Comparison of ENCODE assay signal across 9 mouse cellular contexts in the genomic region with DNA sequence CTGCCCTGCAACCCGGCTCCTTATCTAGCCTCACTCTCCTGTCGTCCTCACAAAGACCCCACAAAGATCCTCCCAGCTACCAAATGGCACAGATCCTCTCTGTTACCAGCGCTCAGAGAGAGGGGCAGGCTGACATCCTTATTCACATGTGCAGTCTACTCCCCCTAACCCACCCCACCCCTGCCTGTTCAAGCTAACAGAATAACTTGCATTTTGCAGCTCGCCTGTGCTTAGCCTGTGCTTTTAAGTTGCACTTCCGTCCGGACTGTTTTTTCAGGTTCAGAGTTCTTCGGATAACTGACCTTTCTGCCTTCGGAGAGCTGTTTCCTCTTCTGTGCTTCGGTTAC. TPM values are rescaled to one million over a fixed set of nuclear protein-coding genes. Genes with fewer than 3 reads are reported as not detected.
DNase-seq lines count a peak whose midpoint lies in the region; ATAC-seq and TF ChIP-seq lines count a peak whose summit lies in the region.
"Had no signal": no experiment of that assay in that cellular context is flagged by ENCODE, and none has a peak within 500 bp of the region (broad histone marks: within the 10 kb centered on the region; RNA-seq: fewer than 3 reads in every experiment).

No protein-coding gene starts in this region.

- H3K4me2 ChIP-seq in kidney, embryonic 15.5 days = peak overlapping the region; percentile 77
- peak overlapping the region; percentile 76 for H3K4me2 ChIP-seq in embryonic facial prominence, embryonic 13.5 days
- H3K4me2 ChIP-seq in hindbrain, postnatal 0 days (ENCODE audit: low read depth, low read length) = peak overlapping the region; percentile 79
- peak overlapping the region; percentile 85 for H3K4me2 ChIP-seq in midbrain, embryonic 15.5 days

- intact Hi-C loops in left cerebral cortex, postnatal 10 days (cut with DNase I) = loop anchor here (5.0 kb wide), 1 partner anchor 277 kb away; no protein-coding TSS in a partner anchor

- peak overlapping the region; percentile 24; the same call in 1 of the 2 replicates for H3K9ac ChIP-seq in kidney, embryonic 15.5 days
- peak overlapping the region; percentile 58 for H3K9ac ChIP-seq in embryonic facial prominence, embryonic 13.5 days
- H3K9ac ChIP-seq in hindbrain, postnatal 0 days (replicated peaks; ENCODE audit: low read length) = no peak overlapping the region; the same call in 1 of the 2 replicates
- H3K9ac ChIP-seq in midbrain, embryonic 15.5 days = peak overlapping the region; percentile 37; the same call in 1 of the 2 replicates

- DNase-seq in kidney, adult 9 months = no peak
- DNase-seq in hindbrain, postnatal 0 days (ENCODE audit: low spot score) = no peak
- DNase-seq in right cerebral cortex, postnatal 4 days = no peak
- DNase-seq in left cerebral cortex, postnatal 10 days (ENCODE audit: extremely low spot score in 1 of 2, low spot score in 2 of 2) = no peak
- DNase-seq in layer of hippocampus, adult 8-10 months (ENCODE audit: low spot score in 2 of 2) = no peak

- H3K27me3 ChIP-seq in kidney, embryonic 15.5 days = peaks cover 7% of the 10 kb centered on the region
- 0 out of 2 replicates have a peak, but pooled peaks cover 4% of the 10 kb centered on the region for H3K27me3 ChIP-seq in embryonic facial prominence, embryonic 13.5 days
- H3K27me3 ChIP-seq in hindbrain, postnatal 0 days (ENCODE audit: insufficient read depth, low read length) = no peaks in the 10 kb centered on the region
- no peaks in the 10 kb centered on the region for H3K27me3 ChIP-seq in midbrain, embryonic 15.5 days (replicated peaks)
- H3K27me3 ChIP-seq: Patski had no signal

- H3K27ac ChIP-seq in kidney, embryonic 15.5 days = 0 out of 2 replicates have a peak overlapping the region, but pooled peaks have one; percentile 28
- H3K27ac ChIP-seq in embryonic facial prominence, embryonic 13.5 days = no peak overlapping the region
- no peak overlapping the region for H3K27ac ChIP-seq in hindbrain, postnatal 0 days
- H3K27ac ChIP-seq in midbrain, embryonic 15.5 days = no peak overlapping the region

- no peaks in the 10 kb centered on the region for H3K36me3 ChIP-seq in kidney, embryonic 15.5 days
- H3K36me3 ChIP-seq in embryonic facial prominence, embryonic 13.5 days = no peaks in the 10 kb centered on the region
- H3K36me3 ChIP-seq in hindbrain, postnatal 0 days (ENCODE audit: insufficient read depth, low read length) = no peaks in the 10 kb centered on the region
- no peaks in the 10 kb centered on the region for H3K36me3 ChIP-seq in midbrain, embryonic 15.5 days (replicated peaks)

- H3K9me3 ChIP-seq in kidney, embryonic 15.5 days (replicated peaks) = no peaks in the 10 kb centered on the region
- H3K9me3 ChIP-seq in embryonic facial prominence, embryonic 13.5 days = no peaks in the 10 kb centered on the region
- H3K9me3 ChIP-seq in hindbrain, postnatal 0 days (ENCODE audit: low read length) = no peaks in the 10 kb centered on the region
- no peaks in the 10 kb centered on the region for H3K9me3 ChIP-seq in midbrain, embryonic 15.5 days

- H3K4me1 ChIP-seq in kidney, embryonic 15.5 days = peaks cover 15% of the 10 kb centered on the region
- H3K4me1 ChIP-seq in embryonic facial prominence, embryonic 13.5 days = 0 out of 2 replicates have a peak, but pooled peaks cover 2% of the 10 kb centered on the region
- H3K4me1 ChIP-seq in hindbrain, postnatal 0 days (ENCODE audit: insufficient read depth, low read length) = no peaks in the 10 kb centered on the region
- H3K4me1 ChIP-seq in midbrain, embryonic 15.5 days = peaks cover 10% of the 10 kb centered on the region

- under 1% methylated on average over 9 of the region's 9 CpGs for WGBS in kidney, embryonic 15.5 days
- WGBS in embryonic facial prominence, embryonic 13.5 days = under 1% methylated on average over 9 of the region's 9 CpGs
- WGBS in hindbrain, postnatal 0 days = under 1% methylated on average over 9 of the region's 9 CpGs
- under 1% methylated on average over 9 of the region's 9 CpGs for WGBS in midbrain, embryonic 15.5 days

- ATAC-seq in kidney, embryonic 15.5 days (replicated peaks; ENCODE audit: low FRiP score) = no peak
- peak; percentile 62 for ATAC-seq in embryonic facial prominence, embryonic 13.5 days (ENCODE audit: insufficient number of reproducible peaks, insufficient read depth, low FRiP score, low TSS enrichment, low read depth)
- ATAC-seq in hindbrain, postnatal 0 days = no peak; the same call in 1 of the 2 replicates
- ATAC-seq in midbrain, embryonic 15.5 days (replicated peaks) = no peak

- H3K4me3 ChIP-seq in kidney, embryonic 15.5 days (replicated peaks) = peak overlapping the region; percentile 50
- peak overlapping the region; percentile 49 for H3K4me3 ChIP-seq in embryonic facial prominence, embryonic 13.5 days
- peak overlapping the region; percentile 42 for H3K4me3 ChIP-seq in hindbrain, postnatal 0 days (ENCODE audit: low read length)
- peak overlapping the region; percentile 52 for H3K4me3 ChIP-seq in midbrain, embryonic 15.5 days

- TF ChIP-seq CTCF in hindbrain, postnatal 0 days (IDR thresholded peaks at IDR 0.05; ENCODE audit: low read depth) = no peak

RNA-seq across cellular contexts. Expression of a gene that starts 0.5 kb away (rescaled TPM):
- polyA plus RNA-seq in kidney, embryonic 15.5 days (2015; fragmentation: Nextera tagmentation; extraction: Ambion mirVana) = 0.94 and 0.97 TPM in 2 replicates
- 0.41 and 1.2 TPM in 2 replicates for polyA plus RNA-seq in embryonic facial prominence, embryonic 13.5 days (2015; fragmentation: Nextera tagmentation; extraction: Ambion mirVana)
- 0.26 and 0.72 TPM in 2 replicates for total RNA-seq in hindbrain, postnatal 0 days (2014; rRNA removed)
- 0.23 and 0.28 TPM in 2 replicates for polyA plus RNA-seq in hindbrain, postnatal 0 days (2015; fragmentation: Nextera tagmentation; extraction: Ambion mirVana)
- polyA plus RNA-seq in midbrain, embryonic 15.5 days (2015; fragmentation: Nextera tagmentation; extraction: Ambion mirVana) = 0.37 and 0.55 TPM in 2 replicates
- under 1 TPM; 0.26 to 0.41 TPM for total RNA-seq in left cerebral cortex, postnatal 10 days (2021)
- under 1 TPM; 0.45 to 0.87 (median 0.74) TPM for total RNA-seq in layer of hippocampus, adult 8-10 months (2022)

RNA-seq across cellular contexts. Expression of a gene that starts 7.7 kb away (rescaled TPM):
- 7.9 and 8.1 TPM in 2 replicates for polyA plus RNA-seq in kidney, embryonic 15.5 days (2015; fragmentation: Nextera tagmentation; extraction: Ambion mirVana)
- polyA plus RNA-seq in embryonic facial prominence, embryonic 13.5 days (2015; fragmentation: Nextera tagmentation; extraction: Ambion mirVana) = 1.7 and 2.1 TPM in 2 replicates
- total RNA-seq in hindbrain, postnatal 0 days (2014; rRNA removed) = 9.7 and 18.9 TPM in 2 replicates
- 1.1 and 1.2 TPM in 2 replicates for polyA plus RNA-seq in hindbrain, postnatal 0 days (2015; fragmentation: Nextera tagmentation; extraction: Ambion mirVana)
- polyA plus RNA-seq in midbrain, embryonic 15.5 days (2015; fragmentation: Nextera tagmentation; extraction: Ambion mirVana) = 1.9 and 2.0 TPM in 2 replicates
- total RNA-seq in left cerebral cortex, postnatal 10 days (2021) = 1 to 10 TPM; 4.2 to 4.9 TPM
- 1 to 10 TPM; 3.1 to 5.6 (median 4.1) TPM for total RNA-seq in layer of hippocampus, adult 8-10 months (2022)
